23 mouse cellular contexts compared by ENCODE assay signal in genomic region chrX:166198266-166198665, GRCm38 (mm10). TPM values are rescaled to one million over a fixed set of nuclear protein-coding genes. Genes with fewer than 3 reads are reported as not detected.
A peak's percentile ranks its signal among the peaks of the same experiment; 100 is the strongest.
DNase-seq lines count a peak whose midpoint lies in the region; ATAC-seq and TF ChIP-seq lines count a peak whose summit lies in the region.
"Had no signal": no experiment of that assay in that cellular context is flagged by ENCODE, and none has a peak within 500 bp of the region (broad histone marks: within the 10 kb centered on the region; RNA-seq: fewer than 3 reads in every experiment).

No protein-coding gene starts in this region.

- H3K4me2 ChIP-seq in heart, embryonic 11.5 days, result no peak overlapping the region
- H3K4me2 ChIP-seq in lung, embryonic 16.5 days (ENCODE audit: low read depth, low read length), result no peak overlapping the region
- H3K4me2 ChIP-seq: embryonic facial prominence, embryonic 12.5 days; heart, embryonic 15.5 days; hindbrain, embryonic 12.5 days; limb, embryonic 13.5 days; liver, embryonic 13.5 days; midbrain, embryonic 11.5 days had no signal

- no peak overlapping the region for H3K4me3 ChIP-seq in heart, embryonic 11.5 days (ENCODE audit: low read depth, low read length)
- H3K4me3 ChIP-seq in kidney, adult 2 months (ENCODE audit: insufficient read depth, low read depth, low read length), result no peak overlapping the region
- H3K4me3 ChIP-seq in lung, embryonic 16.5 days (ENCODE audit: low read length), result no peak overlapping the region
- H3K4me3 ChIP-seq: embryonic facial prominence, embryonic 12.5 days; erythroblast, embryonic 14.5 days; heart, embryonic 15.5 days; hindbrain, embryonic 12.5 days; layer of hippocampus, adult 2 months; limb, embryonic 13.5 days; liver, embryonic 13.5 days had no signal

- no peaks in the 10 kb centered on the region; the same call in 1 of the 2 replicates for H3K9me3 ChIP-seq in heart, embryonic 11.5 days (replicated peaks; ENCODE audit: control insufficient read depth, low read length)
- no peaks in the 10 kb centered on the region for H3K9me3 ChIP-seq in lung, embryonic 16.5 days (ENCODE audit: control insufficient read depth, low read length)
- H3K9me3 ChIP-seq: embryonic facial prominence, embryonic 12.5 days; heart, embryonic 15.5 days; hindbrain, embryonic 12.5 days; limb, embryonic 13.5 days; liver, embryonic 13.5 days had no signal

- ATAC-seq in heart, embryonic 11.5 days (replicated peaks; ENCODE audit: insufficient number of reproducible peaks, low FRiP score, low TSS enrichment), result no peak
- ATAC-seq in lung, embryonic 16.5 days (ENCODE audit: low read depth), result peak; percentile 91
- ATAC-seq: forebrain, embryonic 14.5 days had no signal

- H3K9ac ChIP-seq in heart, embryonic 11.5 days (ENCODE audit: low read depth, low read length), result no peak overlapping the region
- H3K9ac ChIP-seq in lung, embryonic 16.5 days (ENCODE audit: low read length), result no peak overlapping the region
- H3K9ac ChIP-seq: embryonic facial prominence, embryonic 12.5 days; heart, embryonic 15.5 days; hindbrain, embryonic 12.5 days; limb, embryonic 13.5 days; liver, embryonic 13.5 days had no signal

- H3K4me1 ChIP-seq in heart, embryonic 11.5 days (ENCODE audit: control insufficient read depth, insufficient read depth, low read length), result no peaks in the 10 kb centered on the region
- H3K4me1 ChIP-seq in kidney, adult 2 months (ENCODE audit: control insufficient read depth, insufficient read depth, low read length), result no peaks in the 10 kb centered on the region
- H3K4me1 ChIP-seq in lung, embryonic 16.5 days (replicated peaks; ENCODE audit: control insufficient read depth, insufficient read depth, low read length), result no peaks in the 10 kb centered on the region
- H3K4me1 ChIP-seq: embryonic facial prominence, embryonic 12.5 days; heart, embryonic 15.5 days; hindbrain, embryonic 12.5 days; limb, embryonic 13.5 days; liver, embryonic 13.5 days had no signal

- no peaks in the 10 kb centered on the region for H3K27me3 ChIP-seq in heart, embryonic 11.5 days (ENCODE audit: control insufficient read depth, insufficient read depth, low read length)
- no peaks in the 10 kb centered on the region for H3K27me3 ChIP-seq in kidney, adult 2 months (replicated peaks; ENCODE audit: control insufficient read depth, insufficient read depth, low read length)
- H3K27me3 ChIP-seq in lung, embryonic 16.5 days (ENCODE audit: control insufficient read depth, insufficient read depth, low read depth, low read length), result no peaks in the 10 kb centered on the region
- H3K27me3 ChIP-seq: embryonic facial prominence, embryonic 12.5 days; heart, embryonic 15.5 days; limb, embryonic 13.5 days; liver, embryonic 13.5 days had no signal

- no peak for TF ChIP-seq CTCF in kidney, adult 2 months (conservative IDR thresholded peaks at IDR 0.05; ENCODE audit: insufficient read depth, insufficient read length, low read depth, low read length)

- H3K36me3 ChIP-seq in heart, embryonic 11.5 days (ENCODE audit: control insufficient read depth, insufficient read depth, low read length), result no peaks in the 10 kb centered on the region
- H3K36me3 ChIP-seq in kidney, adult 2 months (ENCODE audit: control insufficient read depth, insufficient read depth, low read length), result no peaks in the 10 kb centered on the region
- 0 out of 2 replicates have a peak, but pooled peaks cover 2% of the 10 kb centered on the region for H3K36me3 ChIP-seq in lung, embryonic 16.5 days (ENCODE audit: control insufficient read depth, insufficient read depth, low read length)
- H3K36me3 ChIP-seq: embryonic facial prominence, embryonic 12.5 days; heart, embryonic 15.5 days; hindbrain, embryonic 12.5 days; limb, embryonic 13.5 days; liver, embryonic 13.5 days had no signal

- TF ChIP-seq POLR2A in kidney, adult 2 months (IDR thresholded peaks at IDR 0.05; ENCODE audit: low read depth, low read length), result no peak

- WGBS in heart, embryonic 11.5 days (ENCODE audit: insufficient replicate concordance), result 78% methylated on average over 2 of the region's 2 CpGs
- WGBS in kidney, adult 2 months, result 48% methylated on average over 2 of the region's 2 CpGs
- 50% methylated on average over 2 of the region's 2 CpGs for WGBS in lung, embryonic 16.5 days

- no peak overlapping the region for H3K27ac ChIP-seq in heart, embryonic 11.5 days (ENCODE audit: low read depth, low read length)
- no peak overlapping the region for H3K27ac ChIP-seq in kidney, adult 2 months (ENCODE audit: insufficient read depth, low read depth, low read length)
- no peak overlapping the region for H3K27ac ChIP-seq in lung, embryonic 16.5 days (ENCODE audit: low read length)
- H3K27ac ChIP-seq: embryonic facial prominence, embryonic 12.5 days; heart, embryonic 15.5 days; hindbrain, embryonic 12.5 days; layer of hippocampus, adult 2 months; limb, embryonic 13.5 days; liver, embryonic 13.5 days had no signal

- peak; percentile 93 for DNase-seq in heart, adult 11 months
- DNase-seq in kidney, adult 2 months, result peak; percentile 5
- DNase-seq in kidney, postnatal 10 days, result no peak
- DNase-seq in lung, postnatal 4 days, result no peak
- no peak for DNase-seq in cerebellum, adult 18-20 months
- DNase-seq in frontal cortex, postnatal 36 days (ENCODE audit: low spot score in 2 of 2), result no peak
- DNase-seq: adrenal gland, adult 2 months; cerebellum, adult 9-10 months; gastrocnemius, postnatal 25 days; layer of hippocampus, postnatal 36 days; liver, embryonic 13.5 days; retina, postnatal 1 day; thymus, postnatal 14 days had no signal

RNA-seq across cellular contexts. Expression of gene Gemin8, which starts 28.0 kb away (rescaled TPM):
- polyA plus RNA-seq in heart, embryonic 11.5 days (2014; fragmentation: Nextera tagmentation; extraction: Ambion mirVana), result 9.3 and 11.7 TPM in 2 replicates
- polyA plus RNA-seq in kidney, adult 2 months (2012; rRNA removed), result 7.7 and 8.0 TPM in 2 replicates
- polyA plus RNA-seq in lung, embryonic 16.5 days (2015; fragmentation: Nextera tagmentation; extraction: Ambion mirVana), result 17.8 and 18.8 TPM in 2 replicates

RNA-seq across cellular contexts. Expression of gene Gpm6b, which starts 40.4 kb away (rescaled TPM):
- polyA plus RNA-seq in heart, embryonic 11.5 days (2014; fragmentation: Nextera tagmentation; extraction: Ambion mirVana), result 5.2 and 6.3 TPM in 2 replicates
- 4.7 and 6.5 TPM in 2 replicates for polyA plus RNA-seq in kidney, adult 2 months (2012; rRNA removed)
- 46.6 and 47.4 TPM in 2 replicates for polyA plus RNA-seq in lung, embryonic 16.5 days (2015; fragmentation: Nextera tagmentation; extraction: Ambion mirVana)

Comparison
In these comparisons a context has a peak if more than half of its experiments do, and no peak if none do; other contexts are left out.
1. DNase-seq: peak in heart, adult 11 months (single experiment) and kidney, adult 2 months (single experiment); none in kidney, postnatal 10 days (single experiment), lung, postnatal 4 days (0 of 2), cerebellum, adult 18-20 months (0 of 2) and frontal cortex, postnatal 36 days (0 of 2).